Mouse (Mus musculus): ENCODE data around the gene Psmb7. TPM values are rescaled to one million over a fixed set of nuclear protein-coding genes. Genes with fewer than 3 reads are reported as not detected.

Psmb7 gene
- polyA plus RNA-seq, 1 experiment from 2014 or later, result 270 TPM

DNA sequence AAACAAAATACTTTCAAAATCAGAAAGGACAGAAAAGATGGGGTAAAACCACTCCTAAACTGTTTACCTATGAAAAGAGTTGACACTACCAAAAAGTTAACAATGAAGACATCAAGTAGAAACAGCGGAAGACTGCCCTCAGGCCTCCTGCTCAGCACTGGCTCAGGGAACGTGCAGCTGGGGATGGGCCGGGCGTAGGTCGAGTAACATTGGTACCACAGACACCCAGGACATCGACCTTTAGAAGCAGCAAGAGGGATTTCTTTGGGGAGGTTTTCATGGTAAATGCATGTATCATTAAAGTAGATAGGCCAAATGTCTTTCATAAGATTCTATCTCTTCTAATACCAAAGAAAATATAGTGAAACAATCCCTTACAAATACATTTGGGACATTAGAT is 31.3 kb downstream of the Psmb7 start:
- peaks cover 40% of the 10 kb centered on the region for H3K36me3 ChIP-seq
- no peaks in the 10 kb centered on the region for H3K9me3 ChIP-seq (replicated peaks)
- no peak overlapping the region for H3K4me3 ChIP-seq (replicated peaks)
- no peak overlapping the region for H3K9ac ChIP-seq
- WGBS, result 92% methylated on average over 6 of the region's 6 CpGs
- no peaks in the 10 kb centered on the region for H3K4me1 ChIP-seq
- no peak overlapping the region for H3K4me2 ChIP-seq
- H3K27me3 ChIP-seq, result no peaks in the 10 kb centered on the region
- ATAC-seq (replicated peaks; ENCODE audit: low FRiP score), result no peak
- no peak overlapping the region for H3K27ac ChIP-seq

GRCm38 (mm10) chr2:38610161-38610560 is 33.7 kb downstream of the Psmb7 start:
- Histone ChIP-seq H3K4me2 (no peak overlapping the region), H3K9ac (no peak overlapping the region), H3K4me1 (no peaks in the 10 kb centered on the region), H3K4me3 (replicated peaks) (no peak overlapping the region), H3K9me3 (replicated peaks) (no peaks in the 10 kb centered on the region), H3K36me3 (peaks cover 45% of the 10 kb centered on the region), H3K27me3 (no peaks in the 10 kb centered on the region), H3K27ac (no peak overlapping the region)
- WGBS, result 88% methylated on average over 2 of the region's 2 CpGs
- no peak for ATAC-seq (replicated peaks; ENCODE audit: low FRiP score)

GRCm38 (mm10) chr2:38609310-38609709 is 34.6 kb downstream of the Psmb7 start:
- H3K27me3 ChIP-seq, result no peaks in the 10 kb centered on the region
- no peak overlapping the region for H3K9ac ChIP-seq
- peaks cover 45% of the 10 kb centered on the region for H3K36me3 ChIP-seq
- H3K9me3 ChIP-seq (replicated peaks), result no peaks in the 10 kb centered on the region
- no peaks in the 10 kb centered on the region for H3K4me1 ChIP-seq
- no peak overlapping the region for H3K4me3 ChIP-seq (replicated peaks)
- no peak for ATAC-seq (replicated peaks; ENCODE audit: low FRiP score)
- H3K27ac ChIP-seq, result no peak overlapping the region
- H3K4me2 ChIP-seq, result no peak overlapping the region
- 87% methylated on average over 11 of the region's 11 CpGs for WGBS

DNA sequence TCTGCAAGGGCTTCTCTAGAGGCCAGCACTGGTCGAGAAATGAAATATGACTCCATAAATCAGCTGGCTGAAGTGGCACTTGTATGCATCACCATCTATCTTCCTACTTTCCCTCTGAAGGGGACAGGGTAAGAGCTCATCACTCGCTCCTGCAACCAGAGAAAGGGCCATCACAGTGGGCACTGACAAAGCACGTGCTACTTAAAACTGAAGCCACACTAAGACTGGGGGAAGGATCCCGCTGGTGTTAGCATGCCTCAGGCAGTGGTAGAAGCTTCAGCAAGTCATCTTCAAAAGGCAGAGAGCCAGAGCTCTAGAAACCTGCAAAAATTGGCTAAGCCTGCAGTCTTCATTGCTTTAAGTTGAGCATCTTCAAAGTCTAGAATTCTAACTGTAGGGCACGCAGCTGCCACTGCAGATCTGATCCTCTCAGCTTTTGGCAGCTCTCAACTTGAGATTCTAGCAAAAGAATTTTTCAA is 35.0 kb downstream of the Psmb7 start:
- 79% methylated on average over 5 of the region's 5 CpGs for WGBS
- no peaks in the 10 kb centered on the region for H3K9me3 ChIP-seq (replicated peaks)
- ATAC-seq (replicated peaks; ENCODE audit: low FRiP score), result no peak
- no peak overlapping the region for H3K4me2 ChIP-seq
- H3K4me1 ChIP-seq, result no peaks in the 10 kb centered on the region
- no peak overlapping the region for H3K9ac ChIP-seq
- H3K36me3 ChIP-seq, result peaks cover 45% of the 10 kb centered on the region
- H3K27me3 ChIP-seq, result no peaks in the 10 kb centered on the region
- H3K27ac ChIP-seq, result no peak overlapping the region
- H3K4me3 ChIP-seq (replicated peaks), result no peak overlapping the region

- Histone ChIP-seq H3K4me2 (no peak overlapping the region), H3K4me3 (replicated peaks) (no peak overlapping the region), H3K27me3 (no peaks in the 10 kb centered on the region), H3K4me1 (no peaks in the 10 kb centered on the region), H3K9ac (no peak overlapping the region), H3K27ac (no peak overlapping the region), H3K9me3 (replicated peaks) (no peaks in the 10 kb centered on the region), H3K36me3 (peaks cover 38% of the 10 kb centered on the region)
- ATAC-seq (replicated peaks; ENCODE audit: low FRiP score), result no peak
- 55% methylated on average over 1 of the region's 1 CpGs for WGBS
These were observed 36.2 kb downstream of the Psmb7 start for GRCm38 (mm10) chr2:38607716-38608115.

DNA sequence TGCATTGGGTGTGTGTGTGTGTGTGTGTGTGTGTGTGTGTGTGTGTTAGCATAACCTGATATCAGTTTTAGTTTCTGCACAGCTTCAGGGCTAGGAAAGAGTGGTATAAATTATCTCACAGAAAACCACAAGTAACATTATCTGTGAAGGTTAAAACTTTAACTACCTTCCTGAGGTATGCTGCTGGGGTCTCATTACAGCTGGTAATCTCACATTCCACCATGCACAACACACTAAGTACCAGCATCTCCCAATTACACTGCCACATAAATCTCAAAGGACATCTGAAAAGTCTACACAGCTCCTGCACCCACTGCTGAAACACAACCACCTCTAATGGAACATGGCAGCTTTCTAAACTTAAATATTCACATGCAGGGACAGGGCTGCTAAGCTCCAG is 43.0 kb downstream of the Psmb7 start:
- H3K9me3 ChIP-seq (replicated peaks), result no peaks in the 10 kb centered on the region
- H3K4me3 ChIP-seq (replicated peaks), result no peak overlapping the region
- peaks cover 6% of the 10 kb centered on the region for H3K36me3 ChIP-seq
- no peak overlapping the region for H3K27ac ChIP-seq
- H3K4me2 ChIP-seq, result no peak overlapping the region
- no peaks in the 10 kb centered on the region for H3K4me1 ChIP-seq
- H3K9ac ChIP-seq, result no peak overlapping the region
- no peaks in the 10 kb centered on the region for H3K27me3 ChIP-seq
- peak; percentile 62; the same call in 1 of the 2 replicates for ATAC-seq (replicated peaks; ENCODE audit: low FRiP score)

DNA sequence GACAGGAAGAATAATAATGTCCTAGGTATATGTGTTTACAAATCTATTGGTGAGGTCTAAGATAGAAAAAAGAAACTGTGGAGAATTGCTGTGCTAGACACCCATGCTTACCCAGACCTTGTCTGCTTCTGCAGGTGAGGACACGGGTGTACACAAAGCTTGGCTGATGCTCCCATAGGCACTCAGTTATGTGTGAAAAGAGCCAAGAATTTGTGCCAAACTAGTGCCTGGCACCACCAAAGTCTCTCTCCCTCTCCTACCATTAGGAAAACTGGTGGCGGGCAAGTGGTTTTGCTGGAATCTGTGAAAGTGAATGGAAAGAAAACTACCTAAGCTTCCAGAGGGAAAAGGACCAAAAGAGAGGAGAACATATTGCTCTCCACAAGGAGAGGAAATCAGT is 45.5 kb downstream of the Psmb7 start:
- Histone ChIP-seq H3K36me3 (peaks cover 6% of the 10 kb centered on the region), H3K27ac (no peak overlapping the region), H3K4me2 (no peak overlapping the region), H3K27me3 (no peaks in the 10 kb centered on the region), H3K9me3 (replicated peaks) (no peaks in the 10 kb centered on the region), H3K4me3 (replicated peaks) (no peak overlapping the region), H3K9ac (no peak overlapping the region), H3K4me1 (0 out of 2 replicates have a peak, but pooled peaks cover 5% of the 10 kb centered on the region)
- ATAC-seq (replicated peaks; ENCODE audit: low FRiP score), result no peak
- 87% methylated on average over 2 of the region's 2 CpGs for WGBS

- H3K9me3 ChIP-seq (replicated peaks), result no peaks in the 10 kb centered on the region
- H3K4me2 ChIP-seq, result no peak overlapping the region
- H3K27ac ChIP-seq, result no peak overlapping the region
- 94% methylated on average over 1 of the region's 1 CpGs for WGBS
- no peaks in the 10 kb centered on the region for H3K27me3 ChIP-seq
- no peak overlapping the region for H3K9ac ChIP-seq
- peaks cover 3% of the 10 kb centered on the region for H3K36me3 ChIP-seq
- no peak overlapping the region for H3K4me3 ChIP-seq (replicated peaks)
- ATAC-seq (replicated peaks; ENCODE audit: low FRiP score), result no peak
- H3K4me1 ChIP-seq, result 0 out of 2 replicates have a peak, but pooled peaks cover 5% of the 10 kb centered on the region
These were observed 46.0 kb downstream of the Psmb7 start for GRCm38 (mm10) chr2:38597896-38598295.

DNA sequence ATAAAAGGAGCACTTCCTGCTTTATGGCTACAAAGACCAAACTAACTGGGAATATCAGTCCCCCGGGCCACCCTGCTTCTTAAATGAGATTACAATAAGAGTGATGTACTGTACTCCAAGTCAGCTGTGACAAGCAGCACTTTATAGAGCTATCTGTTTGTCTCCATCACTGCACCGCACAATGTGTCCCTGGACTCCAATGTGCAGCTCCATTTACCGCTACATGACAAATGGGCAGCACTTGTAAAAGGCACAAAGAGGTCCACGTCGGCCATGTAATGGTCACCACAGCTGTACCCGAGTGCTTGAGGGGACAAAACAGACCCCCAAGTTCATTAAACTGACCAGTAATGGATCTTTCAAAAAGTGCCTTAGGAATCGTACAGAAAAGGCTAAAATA is 49.0 kb downstream of the Psmb7 start:
- Histone ChIP-seq H3K27me3 (no peaks in the 10 kb centered on the region), H3K36me3 (peaks cover 16% of the 10 kb centered on the region), H3K9ac (no peak overlapping the region), H3K9me3 (replicated peaks) (no peaks in the 10 kb centered on the region), H3K27ac (no peak overlapping the region), H3K4me3 (replicated peaks) (no peak overlapping the region), H3K4me2 (no peak overlapping the region), H3K4me1 (0 out of 2 replicates have a peak, but pooled peaks cover 9% of the 10 kb centered on the region)
- 65% methylated on average over 7 of the region's 7 CpGs for whole genome bisulfite sequencing
- ATAC-seq (replicated peaks; ENCODE audit: low FRiP score), result no peak

DNA sequence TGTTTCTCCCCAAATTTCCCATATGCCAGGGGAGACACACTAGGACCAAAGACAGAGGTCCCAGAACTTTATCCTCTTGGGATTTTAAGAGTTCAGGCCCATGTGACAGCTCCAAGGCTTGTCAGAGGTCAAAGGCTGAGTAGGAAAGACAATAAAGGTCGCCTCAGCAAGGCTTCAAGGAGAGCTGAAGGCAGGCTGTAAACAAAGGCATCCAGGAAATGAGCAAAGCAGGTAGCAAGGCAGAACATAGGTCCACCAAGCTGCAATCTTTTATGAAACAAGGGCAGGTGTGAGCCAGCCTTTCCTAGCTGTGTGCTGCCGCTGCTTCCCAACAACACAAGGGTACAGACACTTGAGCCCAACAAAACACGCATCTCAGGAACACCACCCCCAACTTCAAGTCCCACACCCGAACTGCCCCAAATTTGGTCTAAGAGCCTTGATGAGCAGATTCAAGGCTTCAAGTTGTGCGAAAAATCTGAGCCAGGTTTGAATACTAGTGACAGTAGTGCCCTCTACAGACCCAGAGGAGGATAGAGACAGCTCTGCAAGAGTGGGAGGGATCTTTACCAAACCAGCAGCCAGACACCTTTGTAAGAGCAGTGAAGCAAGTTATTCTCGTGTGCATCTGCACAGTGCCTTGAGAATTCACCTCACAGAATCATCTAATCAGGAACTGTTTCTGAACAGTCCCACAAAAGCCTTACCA is 52.0 kb downstream of the Psmb7 start:
- no peak; the same call in 1 of the 2 replicates for ATAC-seq (replicated peaks; ENCODE audit: low FRiP score)
- no peak overlapping the region for H3K27ac ChIP-seq
- H3K36me3 ChIP-seq, result peaks cover 42% of the 10 kb centered on the region
- no peaks in the 10 kb centered on the region for H3K27me3 ChIP-seq
- H3K4me1 ChIP-seq, result 0 out of 2 replicates have a peak, but pooled peaks cover 9% of the 10 kb centered on the region
- no peak overlapping the region for H3K9ac ChIP-seq
- H3K4me2 ChIP-seq, result no peak overlapping the region
- no peak overlapping the region for H3K4me3 ChIP-seq (replicated peaks)
- no peaks in the 10 kb centered on the region for H3K9me3 ChIP-seq (replicated peaks)
- WGBS, result 62% methylated on average over 6 of the region's 6 CpGs

- 83% methylated on average over 6 of the region's 6 CpGs for WGBS
- ATAC-seq (replicated peaks; ENCODE audit: low FRiP score), result no peak
- H3K36me3 ChIP-seq, result peaks cover 76% of the 10 kb centered on the region
- H3K4me1 ChIP-seq, result no peaks in the 10 kb centered on the region
- no peaks in the 10 kb centered on the region for H3K9me3 ChIP-seq (replicated peaks)
- H3K4me2 ChIP-seq, result no peak overlapping the region
- H3K27me3 ChIP-seq, result no peaks in the 10 kb centered on the region
- no peak overlapping the region for H3K9ac ChIP-seq
- H3K4me3 ChIP-seq (replicated peaks), result no peak overlapping the region
- H3K27ac ChIP-seq, result no peak overlapping the region
These were observed 57.2 kb downstream of the Psmb7 start for GRCm38 (mm10) chr2:38586733-38587132.

GRCm38 (mm10) chr2:38585379-38585736 is 58.5 kb downstream of the Psmb7 start:
- Histone ChIP-seq H3K36me3 (peaks cover 72% of the 10 kb centered on the region), H3K9me3 (replicated peaks) (no peaks in the 10 kb centered on the region), H3K4me3 (replicated peaks) (no peak overlapping the region), H3K27ac (peak overlapping the region; percentile 14; the same call in 1 of the 2 replicates), H3K9ac (no peak overlapping the region), H3K27me3 (no peaks in the 10 kb centered on the region), H3K4me2 (no peak overlapping the region), H3K4me1 (no peaks in the 10 kb centered on the region)
- 39% methylated on average over 5 of the region's 5 CpGs for WGBS
- peak; percentile 52; the same call in 1 of the 2 replicates for ATAC-seq (replicated peaks; ENCODE audit: low FRiP score)

Measured in kidney, embryonic 15.5 days (tissue).